Comparison of ENCODE assay signal across 10 mouse cellular contexts in genomic region chr10:122183025-122183424, GRCm38 (mm10).
DNase-seq lines count a peak whose midpoint lies in the region; ATAC-seq and TF ChIP-seq lines count a peak whose summit lies in the region.
"Had no signal": no experiment of that assay in that cellular context is flagged by ENCODE, and none has a peak within 500 bp of the region (broad histone marks: within the 10 kb centered on the region; RNA-seq: fewer than 3 reads in every experiment).

No protein-coding gene starts in this region.

- ATAC-seq in heart, embryonic 12.5 days (ENCODE audit: insufficient number of reproducible peaks, low FRiP score), result no peak
- peak; percentile 96 for ATAC-seq in frontal cortex, adult (ENCODE audit: low TSS enrichment)
- no peak for ATAC-seq in megakaryocyte-erythroid progenitor cell, adult 5-6 weeks (replicated peaks; ENCODE audit: low FRiP score, low TSS enrichment, poor library complexity, severe bottlenecking)

- H3K27ac ChIP-seq in heart, embryonic 12.5 days (ENCODE audit: poor library complexity, severe bottlenecking), result no peak overlapping the region
- H3K27ac ChIP-seq in thymus, adult 2 months (ENCODE audit: control insufficient read depth, insufficient read depth, low read length), result no peak overlapping the region
- H3K27ac ChIP-seq: limb, embryonic 15.5 days had no signal

- H3K9me3 ChIP-seq in heart, embryonic 12.5 days (replicated peaks), result no peaks in the 10 kb centered on the region
- H3K9me3 ChIP-seq: limb, embryonic 15.5 days had no signal

- 26% methylated on average over 4 of the region's 4 CpGs for WGBS in heart, embryonic 12.5 days
- 19% methylated on average over 4 of the region's 4 CpGs for WGBS in thymus, adult 2 months

- TF ChIP-seq CTCF in thymus, adult 2 months (IDR thresholded peaks at IDR 0.05; ENCODE audit: borderline replicate concordance, control insufficient read depth, extremely low read depth, insufficient read depth, low read length, poor library complexity), result no peak

- H3K4me2 ChIP-seq in heart, embryonic 12.5 days, result no peak overlapping the region
- H3K4me2 ChIP-seq: limb, embryonic 15.5 days had no signal

- no peaks in the 10 kb centered on the region for H3K27me3 ChIP-seq in heart, embryonic 12.5 days (replicated peaks)
- no peaks in the 10 kb centered on the region for H3K27me3 ChIP-seq in thymus, adult 2 months (ENCODE audit: control insufficient read depth, insufficient read depth, low read length)
- H3K27me3 ChIP-seq: limb, embryonic 15.5 days had no signal

- no peaks in the 10 kb centered on the region for H3K36me3 ChIP-seq in heart, embryonic 12.5 days
- no peaks in the 10 kb centered on the region for H3K36me3 ChIP-seq in thymus, adult 2 months (ENCODE audit: control insufficient read depth, insufficient read depth, low read length)
- H3K36me3 ChIP-seq: limb, embryonic 15.5 days had no signal

- no peaks in the 10 kb centered on the region for H3K4me1 ChIP-seq in heart, embryonic 12.5 days (replicated peaks)
- H3K4me1 ChIP-seq in thymus, adult 2 months (replicated peaks; ENCODE audit: control insufficient read depth, insufficient read depth, low read length), result no peaks in the 10 kb centered on the region
- H3K4me1 ChIP-seq: limb, embryonic 15.5 days had no signal

- no peak overlapping the region for H3K4me3 ChIP-seq in heart, embryonic 12.5 days
- H3K4me3 ChIP-seq in thymus, adult 2 months (ENCODE audit: control insufficient read depth, insufficient read depth, low read length), result no peak overlapping the region
- H3K4me3 ChIP-seq: erythroblast, embryonic 14.5 days; limb, embryonic 15.5 days had no signal

- TF ChIP-seq POLR2A in thymus, adult 2 months (IDR thresholded peaks at IDR 0.05; ENCODE audit: control insufficient read depth, extremely low read depth, insufficient read depth, low read length, poor library complexity), result no peak

- intact Hi-C loops in left cerebral cortex, postnatal 36 days (cut with DNase I), result loop anchor here (2.0 to 5.0 kb wide), 2 partner anchors 264 to 344 kb away; no protein-coding TSS in a partner anchor

- H3K9ac ChIP-seq in heart, embryonic 12.5 days, result no peak overlapping the region
- H3K9ac ChIP-seq: limb, embryonic 15.5 days had no signal

- peak; percentile 10 to 51 for DNase-seq in heart, adult 18-20 months
- peak; percentile 5 for DNase-seq in thymus, adult 2 months
- DNase-seq in thymus, postnatal 36 days, result no peak
- peak; percentile 13 to 22 for DNase-seq in left cerebral cortex, postnatal 36 days (ENCODE audit: low spot score in 2 of 2)
- DNase-seq in thymus, postnatal 0 days (ENCODE audit: low spot score), result no peak

Comparison
In these comparisons a context has a peak if more than half of its experiments do, and no peak if none do; other contexts are left out.
1. DNase-seq: peak in heart, adult 18-20 months (2 of 2), thymus, adult 2 months (single experiment) and left cerebral cortex, postnatal 36 days (2 of 2); none in thymus, postnatal 36 days (0 of 2) and thymus, postnatal 0 days (single experiment).